Mouse (Mus musculus): ENCODE measurements around the gene Nr2c2.

The Nr2c2 gene

DNA sequence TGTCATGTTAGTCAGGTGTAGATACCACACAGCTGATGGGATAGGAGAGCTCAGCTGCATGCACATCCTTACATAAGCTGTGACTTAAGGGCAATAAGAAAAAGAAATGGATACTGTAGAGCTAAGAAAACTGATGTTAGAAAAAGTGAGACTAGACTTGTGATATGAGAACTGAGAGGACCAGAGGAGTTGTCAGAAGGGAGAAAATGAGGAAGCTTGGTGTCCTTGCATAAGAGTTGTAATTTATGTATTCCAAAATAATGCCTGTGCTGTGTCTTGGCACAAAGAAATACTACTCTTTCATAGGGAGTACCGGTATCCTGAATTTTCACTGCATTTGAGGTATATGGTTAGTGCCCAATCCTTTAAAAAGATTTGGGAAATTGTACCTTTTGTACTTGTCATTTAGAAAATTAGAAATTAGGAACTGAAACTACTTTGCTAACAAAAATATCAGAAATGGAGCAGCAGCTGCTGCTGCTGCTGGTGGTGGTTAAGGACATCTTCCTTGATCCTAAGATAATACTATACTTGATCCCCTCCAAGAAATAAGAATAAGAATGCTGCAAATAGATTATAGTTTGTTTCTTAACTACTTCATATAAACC, 35.8 kb downstream of the Nr2c2 start:
- no peak for DNase-seq (ENCODE audit: low read depth, low spot score)

DNA sequence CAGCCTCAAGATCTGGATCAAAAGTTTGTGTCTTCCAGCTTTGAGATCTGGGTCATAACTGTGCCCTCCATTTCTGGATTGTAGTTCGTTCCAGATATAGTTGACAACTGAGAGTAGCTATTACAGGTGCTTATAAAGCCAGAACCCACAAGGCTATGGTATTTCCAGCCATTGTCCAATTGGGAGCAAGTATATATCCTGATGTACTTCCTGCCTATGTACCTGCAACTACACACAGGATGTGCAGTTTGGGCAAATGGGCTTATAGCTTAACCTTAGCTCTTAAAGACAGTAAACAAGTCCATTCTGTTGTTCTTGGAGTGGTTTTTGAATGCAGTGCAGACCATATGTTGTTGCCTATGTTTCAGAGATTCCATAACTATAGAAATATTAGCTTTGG, 40.3 kb downstream of the Nr2c2 start:
- DNase-seq (ENCODE audit: low read depth, low spot score) = peak; percentile 11

DNA sequence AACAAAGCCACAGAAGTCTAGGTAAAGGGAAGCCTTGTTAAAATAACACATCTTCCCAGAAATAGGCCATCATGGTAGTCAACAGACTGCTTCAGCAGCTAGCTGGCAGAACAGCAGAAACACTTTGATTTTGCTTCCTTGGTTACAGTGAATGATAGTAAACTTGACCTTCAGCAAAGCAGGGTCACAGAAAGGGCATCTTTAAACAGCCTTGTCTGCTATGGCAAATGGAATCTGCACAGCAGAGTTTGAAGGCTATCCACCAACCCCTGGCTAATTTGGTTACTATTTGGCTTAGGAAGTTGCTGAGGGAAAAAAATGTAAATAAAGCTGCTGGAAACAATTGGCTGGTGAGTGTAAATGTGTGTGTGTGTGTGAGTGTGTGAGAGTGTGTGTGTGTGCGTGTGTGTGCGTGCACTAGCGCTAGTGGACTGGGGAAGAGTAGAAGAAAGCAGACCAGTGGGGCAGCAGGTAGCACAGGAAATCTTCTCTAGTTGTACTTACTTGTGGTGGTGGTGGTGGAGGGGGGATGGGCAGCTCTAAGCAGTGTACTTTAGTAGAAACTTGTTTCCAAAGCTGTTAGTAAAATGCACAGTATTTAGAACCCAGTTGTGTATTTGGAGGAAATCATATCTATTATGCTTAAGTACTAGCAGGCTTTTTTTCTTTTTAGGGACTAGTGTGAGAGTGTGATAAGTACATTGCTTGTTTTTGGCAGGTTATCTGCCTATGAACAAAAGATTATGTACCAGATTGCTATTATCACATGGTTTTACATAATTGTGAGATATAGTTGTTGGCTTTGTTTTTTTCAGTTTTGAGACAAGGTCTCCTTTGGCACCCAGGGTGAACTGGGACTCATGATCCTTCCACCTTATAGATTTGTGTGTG, 41.1 kb downstream of the Nr2c2 start:
- DNase-seq (ENCODE audit: low read depth, low spot score) = peak; percentile 36

DNA sequence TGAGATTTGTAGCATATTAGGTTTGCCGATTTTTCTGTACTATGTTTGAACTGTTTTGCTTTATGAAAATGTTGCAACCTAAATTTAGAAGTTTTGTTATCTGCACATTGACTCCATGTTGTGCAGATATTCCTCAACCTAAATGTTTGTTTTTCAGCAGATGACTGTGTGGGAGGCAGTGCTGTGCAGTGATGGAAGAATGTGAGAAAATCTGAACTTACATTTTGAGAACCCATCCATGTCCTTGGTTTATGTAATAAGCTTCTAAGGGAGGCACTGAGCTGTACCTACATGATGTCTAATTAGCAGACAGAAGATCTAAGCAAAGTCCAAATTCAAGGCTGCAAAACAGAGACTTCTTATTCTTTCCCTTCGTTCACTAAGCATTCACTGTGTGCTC, 42.4 kb downstream of the Nr2c2 start:
- no peak for DNase-seq (ENCODE audit: low read depth, low spot score)

GRCm38 (mm10) chr6:92136356-92136755, 45.2 kb downstream of the Nr2c2 start:
- DNase-seq (ENCODE audit: low read depth, low spot score) = no peak

- DNase-seq (ENCODE audit: low read depth, low spot score) = no peak
Observed at GRCm38 (mm10) chr6:92145881-92146280, 54.7 kb downstream of the Nr2c2 start.

DNA sequence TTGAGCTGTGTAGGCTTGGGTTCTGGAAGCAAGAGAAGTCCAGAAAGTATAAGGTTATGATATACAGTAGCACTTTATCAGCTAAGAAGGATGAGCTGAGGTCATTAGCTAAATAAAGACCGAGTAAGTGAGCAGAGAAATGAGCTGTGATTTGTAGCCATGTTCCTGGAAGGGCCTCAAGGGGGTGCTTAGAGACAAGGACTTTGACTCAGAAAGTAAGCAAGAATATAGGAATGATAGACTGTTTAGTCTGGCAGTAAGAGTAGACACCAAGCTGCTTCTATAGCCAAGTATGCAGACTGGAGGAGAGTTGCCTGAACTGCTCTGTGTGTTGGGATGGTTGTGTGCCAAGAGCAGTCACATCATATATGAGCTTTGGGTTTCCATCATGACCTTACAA, 62.6 kb downstream of the Nr2c2 start:
- no peak for DNase-seq (ENCODE audit: low read depth, low spot score)

- no peak for DNase-seq (ENCODE audit: low read depth, low spot score)
Observed at GRCm38 (mm10) chr6:92158801-92159200, 67.6 kb downstream of the Nr2c2 start.

- no peak for DNase-seq (ENCODE audit: low read depth, low spot score)
Observed at GRCm38 (mm10) chr6:92162724-92163123, 71.5 kb downstream of the Nr2c2 start.

DNA sequence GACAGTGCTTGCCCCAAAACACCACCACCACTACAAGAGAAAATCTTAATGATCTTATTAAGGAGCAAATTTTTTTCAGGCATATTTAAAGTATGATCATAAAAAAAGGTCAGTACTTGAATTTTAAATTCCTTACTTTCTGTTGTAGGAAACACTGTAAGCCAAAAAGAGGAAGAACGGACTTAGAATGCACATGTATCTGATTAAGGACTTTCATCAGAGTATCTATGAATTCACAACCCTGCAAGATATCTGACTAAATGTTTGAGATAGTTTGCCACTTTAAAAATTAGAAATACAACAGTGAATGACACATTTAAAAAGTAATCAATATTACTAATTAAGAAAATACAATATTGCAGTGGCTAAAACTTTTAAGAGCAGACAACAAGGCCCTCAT, 85.3 kb downstream of the Nr2c2 start:
- no peak for DNase-seq (ENCODE audit: low read depth, low spot score)

DNA sequence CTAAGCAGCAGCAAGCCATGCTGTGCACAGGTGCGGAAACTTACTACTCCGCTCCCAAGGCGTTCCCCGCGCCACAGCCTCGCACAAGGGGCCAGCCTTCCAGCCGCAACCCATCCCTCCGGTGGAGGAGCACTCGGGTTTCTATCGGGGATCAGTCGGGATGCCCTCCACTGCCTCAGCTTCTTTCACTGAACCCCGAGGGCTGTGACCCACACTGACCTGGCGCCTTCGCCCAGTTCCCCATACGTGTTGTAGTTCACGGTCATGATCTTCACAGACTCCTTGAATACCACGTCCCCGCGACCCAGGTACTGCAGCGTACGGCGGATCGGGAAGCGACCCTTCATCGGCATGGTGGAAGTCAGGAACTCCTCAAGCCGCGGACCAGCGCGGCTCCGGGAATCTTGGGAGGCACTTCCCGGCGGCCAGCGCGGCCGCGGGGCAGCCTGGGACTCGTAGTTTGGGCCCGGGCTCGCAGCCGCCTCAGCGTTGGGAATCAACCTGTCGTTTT, 92.5 kb downstream of the Nr2c2 start, which contains the start of gene Mrps25:
Gene Mrps25 (minus strand): TSS at position 413 of the 511 bp plus-strand sequence.
- peak; percentile 47 for DNase-seq (ENCODE audit: low read depth, low spot score)

DNA sequence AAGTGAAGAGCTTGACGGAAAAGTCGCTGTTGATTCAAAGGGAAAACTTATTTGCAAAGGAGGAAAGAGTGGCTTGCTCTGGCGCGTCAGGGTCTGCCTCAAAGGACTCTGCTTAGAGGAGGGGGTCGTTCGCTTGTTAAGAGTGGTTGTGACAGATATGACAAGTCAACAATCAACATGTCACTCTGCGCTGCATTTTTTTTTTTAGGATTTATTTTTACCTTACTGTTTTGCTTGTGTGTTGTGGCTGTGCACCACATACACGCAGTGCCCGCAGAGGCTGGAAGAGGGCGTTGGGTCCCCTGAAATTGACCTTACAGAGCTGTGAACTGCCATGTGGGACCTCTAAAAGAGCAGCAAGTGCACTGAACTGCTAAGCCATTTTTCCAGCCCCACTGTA, 93.0 kb downstream of the Nr2c2 start:
- DNase-seq (ENCODE audit: low read depth, low spot score) = peak; percentile 21

DNA sequence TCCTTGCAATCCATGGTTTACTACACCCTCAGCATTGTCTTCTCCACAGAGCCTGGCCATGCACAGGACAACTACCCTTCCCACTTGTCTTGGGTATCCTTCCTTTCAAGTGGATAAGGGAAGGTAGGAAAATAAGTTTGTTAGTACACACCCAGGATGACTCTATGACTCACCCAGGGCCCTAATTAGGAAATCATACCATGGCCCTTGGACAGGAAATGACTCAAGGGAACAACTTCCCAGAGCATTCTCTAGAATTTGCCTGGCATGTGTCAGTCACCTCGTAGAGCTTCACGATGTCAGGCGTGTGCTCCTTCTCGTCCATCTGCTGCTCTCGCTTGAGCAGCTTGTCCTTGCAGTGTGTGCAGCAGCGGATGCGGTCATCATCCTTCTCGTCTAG, 108.2 kb downstream of the Nr2c2 start:
- DNase-seq (ENCODE audit: low read depth, low spot score) = no peak

DNA sequence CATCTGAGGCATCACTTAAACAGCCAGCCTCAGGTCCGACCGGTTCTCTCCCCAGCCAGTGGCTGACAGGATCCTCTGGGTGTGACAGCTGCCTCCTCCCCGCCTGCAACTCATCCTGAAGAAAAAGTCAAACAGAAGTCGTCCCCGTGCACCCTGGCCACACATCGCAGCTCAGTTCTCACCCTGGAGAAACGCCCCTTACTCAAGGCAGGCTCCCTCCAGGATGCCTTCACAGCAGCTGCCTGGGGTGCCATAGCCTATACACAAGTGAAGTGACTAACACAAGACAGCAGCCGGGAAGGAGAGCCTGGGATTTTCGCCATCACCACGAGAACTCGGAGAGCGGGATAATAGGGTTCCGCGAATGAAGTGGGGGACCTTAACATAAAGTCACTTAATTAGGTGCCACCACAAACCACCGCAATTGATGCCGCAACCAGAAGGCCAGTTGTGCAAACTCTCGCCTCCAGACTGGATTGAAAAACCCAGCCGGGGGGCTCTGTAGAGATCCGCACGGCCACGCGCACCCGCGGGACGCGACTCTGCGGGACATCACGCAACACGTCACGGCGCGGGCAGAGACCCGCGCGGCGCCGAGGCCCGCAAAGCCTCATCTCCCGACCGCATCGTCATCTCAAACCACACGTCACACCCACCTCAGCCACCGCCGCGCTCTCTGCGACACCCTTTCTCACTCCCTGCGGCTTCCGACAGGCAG, 123.0 kb downstream of the Nr2c2 start:
- no peak for DNase-seq (ENCODE audit: low read depth, low spot score)

DNA sequence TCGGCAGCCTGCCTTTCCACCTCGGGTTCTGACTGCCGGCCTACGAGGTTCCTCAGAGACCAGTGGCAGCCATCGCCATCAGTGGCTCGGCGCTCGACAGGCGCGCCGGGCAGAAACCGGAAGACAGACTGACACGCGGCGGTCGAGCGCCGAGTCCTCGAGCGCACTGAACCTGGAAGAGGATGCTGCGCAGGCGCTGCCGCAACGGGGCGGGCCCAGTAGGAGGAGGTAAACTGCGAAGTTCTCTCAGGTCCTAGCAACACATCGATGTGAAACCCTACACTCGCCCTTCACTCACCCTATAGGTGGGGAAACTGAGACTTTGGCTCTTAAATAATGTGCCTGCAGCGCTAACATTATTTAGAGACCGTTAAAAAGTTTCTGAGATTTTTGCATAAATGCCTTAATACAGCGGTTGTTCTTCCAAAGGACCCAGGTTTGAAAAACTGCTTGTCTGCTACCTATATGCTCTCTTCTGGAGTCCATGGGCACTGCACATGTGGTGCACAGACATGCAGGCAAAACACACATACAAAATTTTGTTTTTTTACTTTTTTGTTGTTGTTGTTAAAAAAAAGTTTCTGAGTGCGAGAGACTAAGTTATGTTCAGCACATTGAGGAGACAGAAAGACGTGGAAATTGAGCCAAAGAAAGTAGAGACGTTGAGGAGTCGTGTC, 123.7 kb downstream of the Nr2c2 start, which contains the start of gene Rbsn:
Gene Rbsn (minus strand): TSS at position 153 of the 677 bp plus-strand sequence.
- peak; percentile 96 for DNase-seq (ENCODE audit: low read depth, low spot score)

DNA sequence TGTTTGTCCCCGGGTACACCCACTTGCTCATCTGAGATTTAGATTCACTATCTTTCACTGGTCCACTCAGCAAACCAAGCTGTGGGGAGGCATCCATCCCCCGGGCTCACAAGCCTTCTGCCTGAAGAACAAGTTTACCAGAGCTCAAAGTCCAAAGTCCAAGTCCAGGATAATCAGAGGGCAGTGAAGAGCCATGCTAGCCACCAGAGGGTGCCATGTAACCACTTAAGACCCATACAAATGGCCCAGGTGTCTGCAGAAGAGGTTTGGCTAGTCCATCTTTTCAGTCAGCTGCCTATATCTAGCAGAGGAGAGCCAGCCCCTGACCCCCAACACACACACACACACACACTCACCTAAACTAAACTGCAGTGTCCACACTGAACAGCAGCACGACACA, 128.3 kb downstream of the Nr2c2 start:
- no peak for DNase-seq (ENCODE audit: low read depth, low spot score)

DNA sequence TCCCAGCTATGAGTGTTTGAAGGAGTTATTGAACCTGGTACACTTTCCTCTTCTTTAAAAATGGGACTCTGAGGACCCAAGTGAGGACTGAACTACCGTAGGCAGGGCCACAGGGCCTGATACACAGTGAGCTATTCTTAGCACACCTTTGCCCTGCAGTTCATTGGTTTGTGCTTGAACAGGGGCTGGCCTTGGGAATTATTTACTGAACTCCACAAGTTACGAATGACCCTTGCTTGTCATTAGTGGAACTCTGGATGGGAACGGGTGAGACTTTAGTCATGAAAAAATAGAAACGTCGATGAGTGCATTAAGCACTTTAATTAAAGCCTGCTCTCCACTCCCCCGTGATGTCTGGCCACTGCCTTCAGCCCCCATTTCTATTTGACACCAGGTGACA, 130.4 kb downstream of the Nr2c2 start:
- DNase-seq (ENCODE audit: low read depth, low spot score) = no peak

DNA sequence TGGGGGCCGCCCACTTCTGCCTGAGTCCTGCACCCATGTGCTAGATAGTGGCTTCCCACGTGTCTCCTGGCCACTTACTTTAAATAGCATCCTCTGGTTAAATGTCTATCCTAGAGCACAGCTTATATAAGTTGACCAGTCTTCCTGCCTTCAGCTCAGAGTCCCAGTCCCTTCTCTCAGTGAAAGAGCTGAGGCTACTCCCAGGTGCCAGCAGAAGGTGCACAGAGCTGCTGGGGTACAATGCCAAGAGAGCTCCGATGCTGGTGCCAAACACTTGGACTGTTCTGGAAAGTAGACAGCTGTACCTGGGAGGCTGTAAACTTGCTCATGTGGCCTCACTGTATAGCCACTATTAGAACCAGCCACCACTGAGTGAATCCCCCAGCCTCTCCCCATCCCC, 130.8 kb downstream of the Nr2c2 start:
- no peak for DNase-seq (ENCODE audit: low read depth, low spot score)

All from CD4-positive helper T cell, adult 2 months (primary cell).